Mouse (Mus musculus) heart, adult 9 months (tissue): ENCODE results near the gene Adprm.
A peak's percentile ranks its signal among the peaks of the same experiment; 100 is the strongest.
"Not testable (repeated sequence)": the region's sequence is repeated elsewhere in the genome, so short reads cannot be mapped to it uniquely, and the experiment has no call there.

Experiments used
- DNase-seq, 2 experiments: peaks; one replicate each; pipeline ENCODE4 v3.0.0; 2022; ENCODE audit warnings: low spot score in 2 of 2

Gene Adprm

DNA sequence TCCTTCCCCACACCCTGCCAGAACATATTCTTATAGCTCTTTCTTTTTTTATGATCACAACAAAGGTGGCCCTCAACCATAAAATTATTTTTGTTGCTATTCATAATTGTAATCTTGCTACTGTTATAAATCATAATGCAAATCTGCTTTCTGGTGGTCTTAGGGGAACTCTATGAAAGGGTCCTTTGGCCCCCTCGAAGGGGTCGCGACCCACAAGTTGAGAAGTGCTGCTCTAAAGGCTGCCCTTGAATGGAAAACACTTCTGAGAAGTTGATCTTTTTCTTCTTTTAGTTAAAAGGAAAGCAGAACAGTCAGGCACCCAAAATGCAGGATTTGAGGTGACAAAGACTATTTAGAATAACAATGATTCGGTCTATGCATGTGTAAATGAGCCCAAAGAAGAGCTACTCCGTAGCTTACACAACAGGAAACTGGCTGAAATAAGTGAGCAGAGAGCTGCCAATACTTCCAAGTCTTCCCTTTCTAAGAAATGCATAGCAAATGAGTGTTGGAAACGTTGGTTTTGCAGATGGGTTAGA lies 28.5 kb downstream of the Adprm start:
- DNase-seq, result no peak

- DNase-seq, result not testable (repeated sequence)
Measured at GRCm38 (mm10) chr11:67023191-67023590, 29.2 kb downstream of the Adprm start.

DNA sequence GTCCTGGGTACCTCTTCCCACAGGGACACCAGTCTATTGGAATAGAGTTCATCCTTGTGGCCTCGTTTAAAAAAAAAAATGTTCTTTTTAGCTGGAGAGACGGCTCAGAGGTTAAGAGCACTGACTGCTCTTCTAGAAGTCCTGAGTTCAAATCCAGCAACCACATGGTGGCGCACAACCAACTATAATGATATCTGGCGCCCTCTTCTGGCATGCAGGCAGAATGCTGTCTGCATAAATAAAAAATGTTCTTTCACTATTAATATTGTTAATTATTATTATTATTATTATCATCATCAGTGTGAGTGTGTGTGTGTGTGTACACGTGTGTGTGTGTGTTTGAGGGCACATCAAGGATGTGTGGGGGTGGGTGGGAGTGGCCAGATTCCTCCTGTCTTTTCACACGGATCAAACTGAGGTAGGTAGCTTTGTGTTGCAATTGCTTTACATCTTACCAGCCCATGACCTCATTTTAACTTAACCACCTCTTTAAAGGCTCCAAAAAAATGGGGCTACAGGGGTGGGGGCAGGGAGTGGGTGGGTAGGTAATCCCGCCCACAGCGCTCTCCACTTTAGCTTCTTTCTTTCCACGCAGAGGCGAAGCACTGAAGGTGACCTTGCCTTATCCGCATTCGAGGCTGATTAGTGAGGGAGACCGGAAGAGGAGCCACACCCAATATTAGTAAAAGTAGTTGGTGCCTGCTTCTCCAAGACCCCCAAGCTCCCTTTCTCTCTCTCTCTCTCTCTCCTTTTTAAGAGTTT lies 29.9 kb downstream of the Adprm start:
- DNase-seq, result no peak

GRCm38 (mm10) chr11:67020948-67021347 lies 31.4 kb downstream of the Adprm start:
- DNase-seq, result peak; percentile 34 to 57

DNA sequence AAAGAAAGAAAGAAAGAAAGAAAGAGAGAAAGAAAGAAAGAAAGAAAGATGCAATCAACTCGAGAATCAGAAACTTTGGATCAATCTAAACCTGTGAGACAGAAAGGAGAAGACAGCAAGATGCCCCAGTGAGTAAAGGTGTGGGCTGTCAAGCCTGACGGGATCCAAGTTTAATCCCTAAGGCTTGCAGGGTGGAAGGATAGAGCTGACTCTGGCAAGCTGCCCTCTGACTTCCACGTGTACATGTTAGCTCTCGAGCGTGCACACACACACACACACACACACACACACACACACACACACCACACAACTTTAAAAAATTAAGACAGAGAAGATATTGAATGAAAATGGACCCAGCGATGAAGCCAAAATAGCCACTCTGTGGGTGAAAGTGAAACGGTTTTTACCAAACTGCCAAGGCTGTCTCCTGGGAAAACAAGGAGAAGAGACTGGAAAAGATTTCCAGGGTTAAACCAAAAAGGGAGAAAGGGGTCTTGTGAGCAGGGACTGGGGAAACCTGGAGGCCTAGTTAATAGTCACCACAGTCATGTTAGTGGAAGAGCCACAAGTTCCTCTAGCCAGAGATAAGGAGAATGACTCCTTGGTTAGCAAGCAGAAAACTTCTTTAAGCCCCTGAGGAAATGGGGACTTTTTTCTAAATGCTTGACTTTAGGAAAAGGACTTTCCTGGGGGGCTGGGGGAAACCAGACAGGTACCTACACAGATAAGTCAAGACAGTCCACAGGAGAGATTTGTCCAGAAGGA lies 32.5 kb downstream of the Adprm start:
- no peak for DNase-seq

- DNase-seq, result peak; percentile 31 to 60
Measured at GRCm38 (mm10) chr11:67017801-67018591, 34.4 kb downstream of the Adprm start.

GRCm38 (mm10) chr11:67011635-67012034 lies 40.8 kb downstream of the Adprm start:
- no peak for DNase-seq

GRCm38 (mm10) chr11:67010430-67010829 lies 42.0 kb downstream of the Adprm start:
- no peak for DNase-seq

GRCm38 (mm10) chr11:67008528-67008927 lies 43.9 kb downstream of the Adprm start:
- DNase-seq, result no peak

- no peak for DNase-seq
Measured at GRCm38 (mm10) chr11:67007961-67008360, 44.4 kb downstream of the Adprm start.

DNA sequence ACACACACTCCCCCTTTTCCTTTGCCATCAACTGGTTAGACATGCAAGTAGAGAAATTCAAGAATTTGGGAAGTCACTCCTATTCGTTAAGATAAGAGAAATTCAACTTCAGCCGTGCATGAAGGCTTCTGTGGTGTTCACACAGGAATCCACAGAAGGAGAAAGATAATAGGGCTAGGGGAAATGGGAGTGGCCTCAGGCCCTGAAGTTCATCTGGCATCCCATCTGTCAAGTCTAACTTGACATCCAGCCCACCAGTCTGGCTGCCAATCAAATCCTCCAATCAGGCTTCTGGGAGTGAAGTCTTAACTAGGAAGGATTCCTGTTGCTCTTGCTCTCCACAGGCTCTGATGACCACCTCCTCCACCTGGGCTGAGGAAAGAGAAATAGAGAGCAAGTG lies 49.5 kb downstream of the Adprm start:
- DNase-seq, result no peak

- DNase-seq, result no peak
Measured at GRCm38 (mm10) chr11:67001717-67002116, 50.7 kb downstream of the Adprm start.

- no peak for DNase-seq
Measured at GRCm38 (mm10) chr11:67000671-67001070, 51.7 kb downstream of the Adprm start.

GRCm38 (mm10) chr11:66998467-66999403 lies 53.7 kb downstream of the Adprm start:
- DNase-seq, result peak in 1 of 2 experiments; percentile 73

DNA sequence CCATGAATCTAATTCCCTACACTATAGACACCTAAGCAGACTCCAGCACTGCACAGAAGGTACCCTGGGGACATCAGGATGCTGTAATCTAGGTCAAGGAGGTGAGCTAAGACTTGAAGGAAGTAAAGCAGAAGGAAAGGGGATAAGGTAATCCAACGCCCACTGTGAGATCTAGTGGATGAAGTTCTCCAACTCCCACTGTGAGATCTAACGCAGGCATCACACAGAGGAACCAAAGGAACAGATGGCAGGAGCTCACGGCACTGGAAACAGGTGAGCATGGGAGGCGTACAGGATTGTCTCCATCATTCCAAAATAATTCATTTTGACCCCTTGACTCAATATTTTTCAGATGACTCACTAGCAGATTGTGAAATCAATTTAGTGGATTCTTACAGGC lies 55.9 kb downstream of the Adprm start:
- no peak for DNase-seq

GRCm38 (mm10) chr11:66993674-66994073 lies 58.7 kb downstream of the Adprm start:
- peak; percentile 52 to 55 for DNase-seq

GRCm38 (mm10) chr11:66992150-66992549 lies 60.2 kb downstream of the Adprm start:
- DNase-seq, result no peak
